Mouse (Mus musculus) lung, embryonic 15.5 days (tissue): ENCODE results near the gene Adcy5. TPM values are rescaled to one million over a fixed set of nuclear protein-coding genes. Genes with fewer than 3 reads are reported as not detected.

Experiments
- ATAC-seq: fragments of 200-750 bp; cut with Nextera tagmentation; 2 replicates; pipeline ENCODE4 v1.8.0; 2017; ENCODE audit warnings: moderate number of reproducible peaks, borderline replicate concordance; ENCODE audit not compliant: low FRiP score, low TSS enrichment; ENCODE audit errors: extremely low read depth
- H3K27ac ChIP-seq: fragments of 300-500 bp; sonication (generic); 2 replicates; pipeline ENCODE4 v1.5.1; 2015; ENCODE audit warnings: moderate library complexity, mild to moderate bottlenecking, inconsistent platforms
- H3K27me3 ChIP-seq: fragments of 300-500 bp; sonication (generic); 2 replicates; pipeline ENCODE4 v1.6.1; 2015; ENCODE audit warnings: inconsistent platforms
- H3K36me3 ChIP-seq: fragments of 300-500 bp; sonication (generic); 2 replicates; pipeline ENCODE4 v1.6.1; 2015; ENCODE audit warnings: inconsistent platforms
- H3K4me1 ChIP-seq: fragments of 300-500 bp; sonication (generic); 2 replicates; pipeline ENCODE4 v1.6.1; 2015; ENCODE audit warnings: inconsistent platforms
- H3K4me2 ChIP-seq: fragments of 300-500 bp; sonication (generic); 2 replicates; pipeline ENCODE4 v1.6.1; 2015; ENCODE audit warnings: inconsistent platforms, mild to moderate bottlenecking, moderate library complexity
- H3K4me3 ChIP-seq: fragments of 300-500 bp; sonication (generic); 2 replicates; pipeline ENCODE4 v1.5.1; 2015; ENCODE audit warnings: mild to moderate bottlenecking, inconsistent platforms
- H3K9ac ChIP-seq: fragments of 300-500 bp; sonication (generic); 2 replicates; pipeline ENCODE4 v1.6.1; 2015; ENCODE audit warnings: inconsistent platforms
- H3K9me3 ChIP-seq: fragments of 300-500 bp; sonication (generic); 2 replicates; pipeline ENCODE4 v1.6.1; 2016; ENCODE audit warnings: inconsistent platforms
- WGBS: fragments of 180-500 bp; shearing (Covaris S2); methylation state at CpG from one replicate; pipeline ENCODE4 v1.1.7; 2015; 5-methylcytosine and 5-hydroxymethylcytosine counted together
- polyA plus RNA-seq: library from polyadenylated mRNA; unstranded; fragments of >200 nt; fragmentation: Nextera tagmentation; extraction: Ambion mirVana; gene quantifications from 2 replicates; pipeline ENCODE4 v1.2.1, GENCODE M21; 2015

Adcy5 gene
- polyA plus RNA-seq, 1 experiment from 2014 or later: 1.5 TPM

DNA sequence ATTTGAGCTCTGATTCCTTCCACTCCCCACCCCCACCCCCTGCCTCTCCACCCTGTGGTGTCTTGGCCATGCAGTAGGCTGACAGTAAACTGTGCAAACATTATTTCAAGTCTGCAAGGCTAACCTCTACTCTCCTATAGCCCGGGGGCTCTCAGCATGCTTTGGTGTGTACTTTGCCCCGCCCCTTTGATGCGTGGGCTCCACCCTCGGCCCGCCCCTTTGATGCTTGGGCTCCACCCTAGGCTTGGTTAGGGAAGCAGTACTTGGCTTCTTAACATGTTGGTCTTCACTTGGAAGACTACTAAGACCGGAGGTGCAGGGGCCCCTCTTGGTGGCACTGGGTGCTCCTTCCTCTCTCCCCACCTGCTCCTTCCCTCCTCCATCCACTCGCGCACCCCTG is 4.9 kb downstream of the Adcy5 start:
- Histone ChIP-seq H3K27me3 (peaks cover 40% of the 10 kb centered on the region), H3K36me3 (no peaks in the 10 kb centered on the region), H3K4me3 (no peak overlapping the region), H3K4me1 (peaks cover 18% of the 10 kb centered on the region), H3K9me3 (no peaks in the 10 kb centered on the region), H3K4me2 (no peak overlapping the region), H3K9ac (no peak overlapping the region), H3K27ac (no peak overlapping the region)
- 59% methylated on average over 8 of the region's 8 CpGs for WGBS
- no peak for ATAC-seq

DNA sequence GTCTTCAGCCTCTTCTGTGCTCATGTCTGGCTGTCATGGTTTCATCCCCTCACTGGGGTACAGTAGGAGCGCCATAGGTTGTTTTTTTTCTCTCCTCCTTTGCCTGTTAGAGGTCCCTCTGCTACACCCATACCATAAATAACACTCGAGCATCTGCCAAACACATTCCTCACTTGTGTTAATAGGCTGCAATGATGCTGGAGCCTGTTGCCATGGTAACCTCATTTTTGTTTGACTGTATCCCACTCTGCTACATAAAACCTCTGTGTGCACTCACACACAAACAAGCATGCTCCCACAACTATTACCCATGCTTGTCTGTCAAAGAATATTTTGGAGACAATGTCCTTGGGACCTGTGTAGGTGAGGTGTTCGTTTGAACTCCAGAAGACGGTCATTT is 5.3 kb downstream of the Adcy5 start:
- Histone ChIP-seq H3K9ac (no peak overlapping the region), H3K27me3 (peaks cover 35% of the 10 kb centered on the region), H3K36me3 (no peaks in the 10 kb centered on the region), H3K4me1 (peaks cover 18% of the 10 kb centered on the region), H3K9me3 (no peaks in the 10 kb centered on the region), H3K27ac (no peak overlapping the region), H3K4me3 (no peak overlapping the region), H3K4me2 (no peak overlapping the region)
- ATAC-seq: no peak
- WGBS: 65% methylated on average over 4 of the region's 4 CpGs

DNA sequence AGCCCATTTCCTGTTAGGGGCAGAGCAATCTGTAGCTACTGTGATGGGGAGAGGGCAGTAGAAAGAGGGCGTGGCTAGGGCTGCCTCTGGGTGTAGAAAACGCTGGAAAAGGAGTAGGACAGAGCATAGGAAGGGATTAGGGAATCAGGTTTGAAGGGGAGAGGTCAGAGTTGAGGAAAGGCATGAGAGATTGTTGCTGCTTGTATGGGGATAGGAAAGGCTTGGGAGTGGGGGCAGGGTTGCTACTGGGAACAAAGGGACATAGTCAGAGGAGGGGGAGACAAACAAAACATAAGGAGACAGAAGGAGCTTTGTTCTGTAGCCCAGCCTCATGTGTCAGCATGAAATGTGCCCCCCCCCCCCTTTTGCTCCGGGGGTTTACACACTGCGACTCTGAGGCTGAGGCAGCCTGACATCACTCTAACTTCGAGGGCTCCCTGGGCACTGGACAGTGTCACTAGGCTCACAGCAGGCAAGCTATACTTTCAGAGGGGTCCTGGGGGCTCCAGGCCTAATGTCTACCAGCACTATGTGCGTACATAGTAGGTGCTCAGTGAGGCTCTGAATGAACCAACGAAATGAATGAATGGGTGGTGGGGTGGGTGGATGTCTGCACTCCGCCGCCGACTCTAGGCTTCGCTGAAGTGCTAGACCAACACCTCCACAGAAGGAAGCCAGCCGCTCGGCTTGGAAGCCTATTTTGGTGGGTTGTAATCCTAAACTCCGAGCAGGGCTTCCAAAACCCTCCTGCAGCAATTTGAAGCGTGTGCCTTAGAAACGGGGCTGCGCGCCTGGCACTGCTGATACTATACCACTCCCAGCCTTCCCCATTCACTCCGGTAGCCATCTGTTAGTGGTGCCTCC is 9.9 kb downstream of the Adcy5 start:
- no peak overlapping the region for H3K9ac ChIP-seq
- H3K9me3 ChIP-seq: no peaks in the 10 kb centered on the region
- peak; percentile 43; the same call in 1 of the 2 replicates for ATAC-seq
- no peak overlapping the region for H3K27ac ChIP-seq
- 45% methylated on average over 19 of the region's 19 CpGs for WGBS
- no peaks in the 10 kb centered on the region; the same call in 1 of the 2 replicates for H3K27me3 ChIP-seq
- H3K4me1 ChIP-seq: peaks cover 11% of the 10 kb centered on the region; the same call in 1 of the 2 replicates
- no peak overlapping the region for H3K4me2 ChIP-seq
- H3K4me3 ChIP-seq: no peak overlapping the region
- no peaks in the 10 kb centered on the region for H3K36me3 ChIP-seq

DNA sequence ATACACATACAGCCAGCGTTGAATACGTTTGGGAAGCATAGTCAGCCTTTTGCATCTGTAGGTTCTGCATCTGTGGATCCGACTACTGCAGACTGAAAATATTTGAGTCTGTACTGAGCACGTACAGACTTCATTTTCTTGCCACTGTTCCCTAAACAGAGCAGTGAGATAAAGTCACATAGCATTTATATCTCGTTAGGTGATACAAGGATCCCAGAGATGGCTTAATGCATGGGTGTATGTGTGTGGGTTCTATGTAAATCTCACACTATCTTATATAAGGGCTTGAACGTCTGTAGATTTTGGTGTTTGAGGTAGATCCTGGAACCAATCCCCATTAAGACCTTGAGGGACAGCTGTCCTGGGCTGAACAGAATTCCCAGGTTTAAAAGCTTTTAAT is 10.7 kb downstream of the Adcy5 start:
- Histone ChIP-seq H3K4me3 (no peak overlapping the region), H3K27ac (no peak overlapping the region), H3K36me3 (no peaks in the 10 kb centered on the region), H3K4me2 (no peak overlapping the region), H3K9me3 (no peaks in the 10 kb centered on the region), H3K9ac (no peak overlapping the region), H3K27me3 (no peaks in the 10 kb centered on the region; the same call in 1 of the 2 replicates), H3K4me1 (peaks cover 11% of the 10 kb centered on the region; the same call in 1 of the 2 replicates)
- no peak for ATAC-seq
- 77% methylated on average over 6 of the region's 6 CpGs for WGBS

DNA sequence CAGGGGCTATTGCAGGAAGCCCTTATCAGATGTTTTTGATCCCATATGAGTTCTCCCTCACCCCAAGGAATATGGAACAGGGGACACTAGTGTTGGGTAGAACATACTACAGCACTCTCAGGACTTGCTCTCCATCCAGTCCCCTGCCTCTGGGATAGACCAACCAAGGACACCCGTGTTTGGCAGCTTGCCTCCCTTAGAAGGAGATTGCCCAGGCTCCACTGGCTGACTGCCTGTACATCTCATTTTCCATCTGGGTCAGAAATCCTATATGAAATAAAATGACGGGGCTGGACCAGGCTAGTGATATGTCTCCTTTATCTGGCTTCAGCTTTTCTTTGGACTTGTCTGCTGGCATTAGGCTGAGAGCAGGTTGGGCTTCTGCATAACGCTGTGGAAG is 11.1 kb downstream of the Adcy5 start:
- WGBS: 58% methylated on average over 3 of the region's 3 CpGs
- Histone ChIP-seq H3K4me3 (no peak overlapping the region), H3K27ac (no peak overlapping the region), H3K4me2 (no peak overlapping the region), H3K36me3 (no peaks in the 10 kb centered on the region), H3K27me3 (no peaks in the 10 kb centered on the region; the same call in 1 of the 2 replicates), H3K9me3 (no peaks in the 10 kb centered on the region), H3K4me1 (peaks cover 11% of the 10 kb centered on the region; the same call in 1 of the 2 replicates), H3K9ac (no peak overlapping the region)
- no peak for ATAC-seq

- Histone ChIP-seq H3K27ac (no peak overlapping the region), H3K36me3 (no peaks in the 10 kb centered on the region), H3K9me3 (no peaks in the 10 kb centered on the region), H3K4me3 (no peak overlapping the region), H3K4me1 (peaks cover 7% of the 10 kb centered on the region; the same call in 1 of the 2 replicates), H3K27me3 (no peaks in the 10 kb centered on the region; the same call in 1 of the 2 replicates), H3K9ac (no peak overlapping the region), H3K4me2 (no peak overlapping the region)
- ATAC-seq: no peak
- WGBS: 72% methylated on average over 7 of the region's 7 CpGs
These were observed 14.8 kb downstream of the Adcy5 start for GRCm38 (mm10) chr16:35169431-35169830.

- Histone ChIP-seq H3K9me3 (no peaks in the 10 kb centered on the region), H3K27me3 (no peaks in the 10 kb centered on the region), H3K4me1 (no peaks in the 10 kb centered on the region), H3K27ac (no peak overlapping the region), H3K4me2 (no peak overlapping the region), H3K4me3 (no peak overlapping the region), H3K9ac (no peak overlapping the region), H3K36me3 (no peaks in the 10 kb centered on the region)
- WGBS: 89% methylated on average over 5 of the region's 5 CpGs
- ATAC-seq: no peak
These were observed 17.5 kb downstream of the Adcy5 start for GRCm38 (mm10) chr16:35172195-35172594.

DNA sequence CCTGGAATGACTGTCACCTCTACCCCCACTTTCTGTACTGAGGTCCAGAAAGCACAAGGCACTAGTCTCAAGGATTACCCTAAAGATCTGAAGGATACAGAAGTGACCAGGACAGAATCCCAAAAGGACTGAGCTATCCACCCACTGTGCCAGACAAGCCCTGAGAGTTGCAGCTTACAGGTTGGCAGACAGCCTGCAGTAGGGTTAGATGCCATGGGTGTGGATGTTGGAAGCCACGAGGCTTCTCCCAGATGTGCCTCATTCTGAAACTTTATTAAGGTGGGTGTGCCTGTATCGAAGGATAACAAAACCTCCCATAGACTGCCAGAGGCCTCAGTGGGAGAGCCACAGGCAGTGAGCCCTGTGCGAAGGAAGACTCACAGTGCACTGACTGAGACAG is 23.8 kb downstream of the Adcy5 start:
- Histone ChIP-seq H3K4me1 (peaks cover 22% of the 10 kb centered on the region), H3K27me3 (no peaks in the 10 kb centered on the region), H3K4me2 (no peak overlapping the region), H3K9ac (no peak overlapping the region), H3K4me3 (no peak overlapping the region), H3K9me3 (no peaks in the 10 kb centered on the region), H3K36me3 (no peaks in the 10 kb centered on the region), H3K27ac (0 out of 2 replicates have a peak overlapping the region, but pooled peaks have one; percentile 16)
- no peak for ATAC-seq
- 73% methylated on average over 3 of the region's 3 CpGs for WGBS

- peaks cover 22% of the 10 kb centered on the region for H3K4me1 ChIP-seq
- no peak overlapping the region for H3K9ac ChIP-seq
- H3K4me3 ChIP-seq: no peak overlapping the region
- WGBS: 32% methylated on average over 8 of the region's 8 CpGs
- H3K36me3 ChIP-seq: no peaks in the 10 kb centered on the region
- peak; percentile 62 for ATAC-seq
- H3K27ac ChIP-seq: 0 out of 2 replicates have a peak overlapping the region, but pooled peaks have one; percentile 16
- H3K9me3 ChIP-seq: no peaks in the 10 kb centered on the region
- no peaks in the 10 kb centered on the region for H3K27me3 ChIP-seq
- no peak overlapping the region for H3K4me2 ChIP-seq
These were observed 24.4 kb downstream of the Adcy5 start for GRCm38 (mm10) chr16:35179082-35179481.

DNA sequence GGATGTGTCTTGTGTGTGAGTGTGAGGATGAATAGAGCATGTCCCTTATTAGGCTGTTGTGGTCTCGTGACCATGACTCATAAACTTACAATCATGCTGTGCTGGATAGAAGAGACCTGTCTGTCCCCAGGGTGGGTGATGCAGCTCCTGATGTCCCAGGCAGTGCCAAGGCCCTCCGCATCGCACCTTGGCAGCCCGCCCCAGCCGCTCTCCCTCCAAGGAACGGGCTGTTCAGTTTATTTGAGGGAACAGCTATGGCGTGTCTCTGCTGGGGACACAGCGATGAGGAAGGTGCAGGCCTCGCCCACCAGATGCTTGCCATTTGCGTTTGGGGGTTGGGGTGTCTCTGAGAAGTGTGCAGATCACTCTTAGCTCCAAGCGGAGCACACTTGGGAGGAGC is 28.5 kb downstream of the Adcy5 start:
- H3K9ac ChIP-seq: no peak overlapping the region
- peak; percentile 7; the same call in 1 of the 2 replicates for ATAC-seq
- no peaks in the 10 kb centered on the region for H3K9me3 ChIP-seq
- H3K27me3 ChIP-seq: no peaks in the 10 kb centered on the region
- no peak overlapping the region for H3K27ac ChIP-seq
- H3K4me3 ChIP-seq: no peak overlapping the region
- H3K4me1 ChIP-seq: peaks cover 22% of the 10 kb centered on the region
- WGBS: 61% methylated on average over 11 of the region's 11 CpGs
- no peak overlapping the region for H3K4me2 ChIP-seq
- no peaks in the 10 kb centered on the region for H3K36me3 ChIP-seq

DNA sequence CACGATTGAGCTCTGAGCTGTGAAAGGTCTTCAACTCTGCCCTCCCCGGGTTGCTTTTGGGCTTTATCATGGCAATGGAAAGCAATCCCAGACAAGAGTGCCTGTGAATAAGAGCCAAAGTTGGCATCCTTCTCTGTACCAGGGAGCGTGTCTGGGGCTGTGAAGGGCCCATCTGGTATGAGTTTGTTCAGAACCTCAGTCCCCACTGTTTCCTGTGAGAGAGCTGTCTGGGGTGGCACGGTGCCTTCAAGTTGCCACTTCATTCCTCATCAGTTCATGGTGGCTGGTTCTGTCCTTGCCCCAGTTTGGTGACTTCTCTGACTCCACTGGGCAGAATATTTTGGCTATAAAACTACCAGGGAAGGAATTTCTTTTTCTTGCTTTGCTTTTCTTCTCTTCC is 33.4 kb downstream of the Adcy5 start:
- no peak overlapping the region for H3K4me3 ChIP-seq
- 67% methylated on average over 4 of the region's 4 CpGs for WGBS
- no peak for ATAC-seq
- H3K9ac ChIP-seq: no peak overlapping the region
- no peaks in the 10 kb centered on the region for H3K36me3 ChIP-seq
- H3K9me3 ChIP-seq: no peaks in the 10 kb centered on the region
- H3K4me2 ChIP-seq: no peak overlapping the region
- H3K27me3 ChIP-seq: no peaks in the 10 kb centered on the region
- H3K4me1 ChIP-seq: peaks cover 28% of the 10 kb centered on the region
- H3K27ac ChIP-seq: no peak overlapping the region

DNA sequence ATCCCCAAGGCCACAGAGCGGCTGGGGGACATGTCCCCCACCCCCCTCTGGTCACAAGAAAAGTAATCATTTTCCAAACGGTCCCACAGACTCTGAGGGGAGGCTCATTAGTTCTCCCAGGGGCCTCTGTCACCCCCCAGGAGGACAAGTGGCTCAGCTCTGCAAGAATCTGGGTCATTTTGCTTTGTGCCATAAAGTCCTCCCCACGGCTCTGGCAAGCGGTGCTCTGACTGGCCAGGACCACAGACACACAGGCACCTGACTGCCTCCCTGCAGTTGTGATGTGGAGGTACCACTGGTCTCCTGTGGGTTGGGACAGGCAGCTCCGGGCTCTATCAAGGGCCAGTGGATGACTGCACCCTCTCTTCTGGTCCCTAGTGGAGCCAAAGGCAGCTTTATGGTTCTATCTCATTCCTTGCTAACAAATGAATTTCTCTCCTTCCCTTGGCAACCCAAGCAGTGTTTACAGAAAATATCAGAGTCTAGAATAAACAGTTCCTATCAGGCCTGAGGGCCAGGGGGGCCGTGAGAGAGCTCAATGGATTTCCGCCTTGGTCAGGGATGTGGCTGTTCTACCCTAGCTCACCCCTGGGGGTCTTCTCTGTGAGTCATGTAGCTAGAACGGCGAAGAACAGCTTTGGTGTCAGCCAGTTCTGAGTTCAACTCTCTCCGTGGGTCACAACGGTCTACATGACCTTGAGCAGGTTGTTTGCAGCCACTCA is 34.9 kb downstream of the Adcy5 start:
- Histone ChIP-seq H3K9me3 (no peaks in the 10 kb centered on the region), H3K27me3 (no peaks in the 10 kb centered on the region), H3K27ac (no peak overlapping the region), H3K4me3 (no peak overlapping the region), H3K4me2 (no peak overlapping the region), H3K9ac (no peak overlapping the region), H3K36me3 (no peaks in the 10 kb centered on the region), H3K4me1 (peaks cover 32% of the 10 kb centered on the region)
- ATAC-seq: no peak; the same call in 1 of the 2 replicates
- 49% methylated on average over 11 of the region's 11 CpGs for WGBS
